Mouse (Mus musculus) C2C12 (cell line): ENCODE results near the gene Pllp.

ENCODE experiments used
- CTCF ChIP-seq: IDR thresholded peaks from one replicate; pipeline ENCODE4 v1.5.1; 2011; ENCODE audit not compliant: control insufficient read depth, insufficient read depth, insufficient read length
- MAX ChIP-seq: IDR thresholded peaks from one replicate; pipeline ENCODE4 v1.6.1; 2011; ENCODE audit warnings: mild to moderate bottlenecking, control low read depth

- no peak for TF ChIP-seq CTCF
- no peak for TF ChIP-seq MAX
These were observed 11.8 kb downstream of the Pllp start for GRCm38 (mm10) chr8:94684287-94684686.
